Mouse (Mus musculus): ENCODE results near the gene Gps1.

DNA sequence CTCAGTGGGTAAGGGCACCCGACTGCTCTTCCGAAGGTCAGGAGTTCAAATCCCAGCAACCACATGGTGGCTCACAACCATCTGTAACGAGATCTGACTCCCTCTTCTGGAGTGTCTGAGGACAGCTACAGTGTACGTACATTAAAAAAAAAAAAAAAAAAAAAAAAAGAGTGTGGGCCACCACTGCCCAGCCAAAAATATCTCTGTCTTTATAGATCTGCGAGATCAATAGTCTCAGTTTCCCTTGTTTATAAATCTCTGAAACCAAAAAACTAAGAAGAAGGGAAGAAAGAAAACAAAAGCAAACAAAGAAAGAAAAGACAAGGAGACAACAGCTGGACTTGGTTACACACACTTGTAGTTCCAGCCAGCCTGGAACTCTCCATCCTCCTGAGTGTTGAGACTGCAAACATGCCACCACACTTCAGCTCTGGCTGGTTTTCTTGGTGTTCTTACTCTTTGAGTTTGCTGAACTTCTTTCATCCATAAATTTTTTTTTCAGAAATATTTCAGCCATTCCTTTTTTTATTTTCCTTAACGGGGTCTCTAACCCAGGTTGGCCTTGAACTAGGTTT, 15.3 kb downstream of the Gps1 start:
- TF ChIP-seq GATA1 (IDR thresholded peaks at IDR 0.05; ENCODE audit: borderline replicate concordance, low read length): no peak
- TF ChIP-seq FLI1 (IDR thresholded peaks at IDR 0.05; ENCODE audit: low read length): no peak
